Mouse (Mus musculus) intestine, postnatal 0 days (tissue): ENCODE measurements around the gene Mettl17. TPM values are rescaled to one million over a fixed set of nuclear protein-coding genes. Genes with fewer than 3 reads are reported as not detected.
"Not testable (repeated sequence)": the region's sequence is repeated elsewhere in the genome, so short reads cannot be mapped to it uniquely, and the experiment has no call there.

Experiments
- ATAC-seq: fragments of 200-750 bp; cut with Nextera tagmentation; 2 replicates; pipeline ENCODE4 v1.8.0; 2017; ENCODE audit warnings: mild to moderate bottlenecking, moderate TSS enrichment, moderate library complexity
- H3K27ac ChIP-seq: fragments of 300-500 bp; sonication (generic); 2 replicates; pipeline ENCODE4 v1.5.1; 2014; ENCODE audit warnings: mild to moderate bottlenecking, low read depth, low read length, moderate library complexity
- H3K27me3 ChIP-seq: fragments of 300-500 bp; sonication (generic); replicated peaks from 2 replicates; pipeline ENCODE4 v1.6.1; 2014; ENCODE audit warnings: low read length, mixed read lengths; ENCODE audit not compliant: control insufficient read depth, insufficient read depth
- H3K36me3 ChIP-seq: fragments of 300-500 bp; sonication (generic); 2 replicates; pipeline ENCODE4 v1.6.1; 2014; ENCODE audit warnings: mild to moderate bottlenecking, moderate library complexity; ENCODE audit not compliant: control insufficient read depth, insufficient read depth
- H3K4me1 ChIP-seq: fragments of 300-500 bp; sonication (generic); replicated peaks from 2 replicates; pipeline ENCODE4 v1.6.1; 2014; ENCODE audit warnings: antibody characterized with exemption, low read length, mixed read lengths; ENCODE audit not compliant: control insufficient read depth, insufficient read depth
- H3K4me2 ChIP-seq: fragments of 300-500 bp; sonication (generic); replicated peaks from 2 replicates; pipeline ENCODE4 v1.6.1; 2014; ENCODE audit warnings: low read depth, mild to moderate bottlenecking, moderate library complexity
- H3K4me3 ChIP-seq: fragments of 300-500 bp; sonication (generic); 2 replicates; pipeline ENCODE4 v1.5.1; 2014; ENCODE audit warnings: low read depth, low read length
- H3K9ac ChIP-seq: fragments of 300-500 bp; sonication (generic); 2 replicates; pipeline ENCODE4 v1.6.1; 2014; ENCODE audit warnings: mild to moderate bottlenecking, low read depth, low read length
- H3K9me3 ChIP-seq: fragments of 300-500 bp; sonication (generic); 2 replicates; pipeline ENCODE4 v1.6.1; 2016; ENCODE audit warnings: mixed run types; ENCODE audit not compliant: control insufficient read depth
- CTCF ChIP-seq: sonication (generic); IDR thresholded peaks from 2 replicates; pipeline ENCODE4 v1.5.1; 2016; ENCODE audit warnings: low read depth, mild to moderate bottlenecking, control low read depth, antibody characterized with exemption, moderate library complexity
- WGBS: fragments of 180-500 bp; shearing (Covaris S2); extraction: QIAGEN DNeasy Blood & Tissue Kit; methylation state at CpG from one replicate; pipeline ENCODE4 v1.1.7; 2014; 5-methylcytosine and 5-hydroxymethylcytosine counted together
- polyA plus RNA-seq: library from polyadenylated mRNA; unstranded; fragments of >200 nt; fragmentation: Nextera tagmentation; extraction: Ambion mirVana; gene quantifications from 2 replicates; pipeline ENCODE4 v1.2.1, GENCODE M21; 2015

Mettl17 gene
- polyA plus RNA-seq, result 16.9 and 19.7 TPM in 2 replicates

DNA sequence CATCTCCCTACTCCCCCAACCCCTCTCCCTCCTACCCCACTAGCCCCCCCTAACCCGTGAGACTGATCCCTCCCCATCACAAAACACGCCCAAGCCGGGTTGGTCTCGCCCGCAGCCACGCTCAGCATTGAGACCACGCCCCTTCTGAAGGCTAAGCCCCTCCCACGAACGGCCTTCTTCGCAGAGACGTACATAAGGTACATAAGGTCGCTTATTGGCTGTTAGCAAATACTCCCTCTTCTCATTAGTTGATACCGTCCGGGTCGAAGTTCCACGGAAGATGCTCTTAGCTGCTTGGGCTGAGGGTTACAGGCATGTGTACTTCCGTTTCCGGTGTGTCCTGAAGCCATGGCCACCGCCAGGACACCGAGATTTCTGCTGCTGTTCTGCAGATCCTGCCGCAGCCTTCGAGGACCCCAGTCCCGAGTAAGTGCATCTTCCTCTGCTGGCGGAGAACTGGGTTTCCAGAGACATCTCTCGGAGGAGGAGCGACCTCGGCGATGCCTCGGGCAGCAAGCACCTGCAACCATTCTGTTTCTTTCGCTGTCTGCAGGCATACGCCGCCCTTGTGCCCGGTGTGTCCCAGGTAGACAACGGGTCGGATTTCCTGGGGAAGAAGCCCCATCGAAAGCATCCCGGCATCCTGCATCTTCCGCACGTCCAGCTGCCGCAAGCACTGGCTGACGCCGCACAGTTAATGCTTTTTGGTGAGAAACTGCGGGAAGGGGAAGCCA, at the start of gene Mettl17:
Gene Mettl17 (plus strand): TSS at position 245 of the 734 bp plus-strand sequence.
- TF ChIP-seq CTCF, result peak; percentile 36
- WGBS, result under 1% methylated on average over 43 of the region's 43 CpGs
- peaks cover 12% of the 10 kb centered on the region; the same call in 1 of the 2 replicates for H3K4me1 ChIP-seq
- peaks cover 26% of the 10 kb centered on the region for H3K36me3 ChIP-seq
- peak within 1 kb of the TSS; percentile 84 for H3K27ac ChIP-seq
- peak within 1 kb of the TSS; percentile 71 for H3K9ac ChIP-seq
- peak within 1 kb of the TSS; percentile 91 for H3K4me2 ChIP-seq
- ATAC-seq, result peak; percentile 99
- H3K9me3 ChIP-seq, result no peaks in the 10 kb centered on the region
- no peaks in the 10 kb centered on the region for H3K27me3 ChIP-seq
- peak within 1 kb of the TSS; percentile 81 for H3K4me3 ChIP-seq

DNA sequence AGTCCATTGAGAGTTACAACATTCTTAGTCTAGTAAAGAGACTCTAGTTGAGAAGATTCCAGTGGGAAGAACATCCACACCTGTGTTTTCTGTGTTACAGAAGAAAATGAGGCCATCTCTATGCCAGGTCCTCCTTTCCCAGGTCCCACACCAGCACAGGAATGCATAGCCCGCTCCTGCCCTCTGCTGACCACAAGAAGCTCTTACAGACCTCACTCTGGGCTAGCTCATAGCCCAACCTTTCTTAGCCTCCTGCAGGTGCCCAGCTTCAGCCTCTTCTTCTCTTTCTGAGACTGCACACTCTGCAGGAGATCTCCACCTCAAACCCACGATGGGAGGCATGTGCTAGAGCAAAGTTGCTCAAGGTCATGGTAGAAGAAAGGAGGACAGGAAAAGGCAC, 46.2 kb upstream of the Mettl17 start:
- not testable (repeated sequence) for H3K9ac ChIP-seq, H3K4me1 ChIP-seq, H3K27ac ChIP-seq, H3K4me3 ChIP-seq, H3K27me3 ChIP-seq, H3K9me3 ChIP-seq, H3K4me2 ChIP-seq, ATAC-seq, H3K36me3 ChIP-seq
- peak; percentile 59 for TF ChIP-seq CTCF
- 15% methylated on average over 2 of the region's 2 CpGs for WGBS

DNA sequence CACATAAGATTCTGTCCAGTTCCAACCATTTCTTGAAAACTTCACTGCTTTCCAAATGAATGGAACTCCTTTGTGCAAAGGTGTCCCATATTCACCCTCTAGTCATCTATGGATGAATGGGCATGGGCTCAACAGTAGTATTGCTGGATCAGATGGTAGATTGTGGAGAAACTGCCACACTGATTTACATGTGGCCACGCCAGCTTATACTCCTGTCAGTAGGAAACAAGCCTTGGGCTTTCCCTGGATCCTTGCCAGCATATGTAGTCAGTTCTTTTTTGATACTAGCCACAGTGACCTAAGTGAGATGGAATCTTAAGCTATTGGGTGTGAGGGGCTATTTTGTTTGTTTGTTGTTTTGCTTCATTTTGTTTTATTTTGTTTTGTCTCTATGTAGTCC, 42.4 kb upstream of the Mettl17 start:
- Histone ChIP-seq H3K36me3 (no peaks in the 10 kb centered on the region), H3K4me2 (no peak overlapping the region), H3K27me3 (no peaks in the 10 kb centered on the region), H3K9me3 (no peaks in the 10 kb centered on the region), H3K27ac (no peak overlapping the region), H3K4me3 (no peak overlapping the region), H3K4me1 (no peaks in the 10 kb centered on the region), H3K9ac (no peak overlapping the region)
- TF ChIP-seq CTCF, result no peak
- WGBS, result 68% methylated on average over 1 of the region's 1 CpGs
- no peak for ATAC-seq

DNA sequence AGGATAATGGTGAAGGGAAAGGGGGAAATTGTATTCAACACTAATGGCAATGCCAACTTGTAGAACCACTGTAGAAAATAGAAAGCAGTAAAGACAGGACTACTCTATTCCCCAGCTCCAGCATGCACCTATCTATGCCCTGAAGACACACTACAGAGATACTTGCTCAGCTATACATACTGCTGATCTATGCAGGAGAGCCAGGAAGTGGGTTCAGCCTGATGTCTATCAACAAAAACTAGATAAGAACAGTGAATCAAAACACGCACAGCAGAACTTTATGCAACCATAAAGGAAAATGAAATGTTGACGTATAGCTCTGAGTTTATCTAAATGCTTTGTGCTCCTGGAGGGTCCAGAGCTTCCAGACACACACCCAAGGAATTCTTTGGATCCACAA, 41.9 kb upstream of the Mettl17 start:
- no peak overlapping the region for H3K27ac ChIP-seq
- 67% methylated on average over 2 of the region's 2 CpGs for WGBS
- H3K4me2 ChIP-seq, result no peak overlapping the region
- H3K9me3 ChIP-seq, result no peaks in the 10 kb centered on the region
- TF ChIP-seq CTCF, result no peak
- no peaks in the 10 kb centered on the region for H3K4me1 ChIP-seq
- H3K4me3 ChIP-seq, result no peak overlapping the region
- ATAC-seq, result no peak
- no peaks in the 10 kb centered on the region for H3K27me3 ChIP-seq
- H3K9ac ChIP-seq, result no peak overlapping the region
- H3K36me3 ChIP-seq, result no peaks in the 10 kb centered on the region

DNA sequence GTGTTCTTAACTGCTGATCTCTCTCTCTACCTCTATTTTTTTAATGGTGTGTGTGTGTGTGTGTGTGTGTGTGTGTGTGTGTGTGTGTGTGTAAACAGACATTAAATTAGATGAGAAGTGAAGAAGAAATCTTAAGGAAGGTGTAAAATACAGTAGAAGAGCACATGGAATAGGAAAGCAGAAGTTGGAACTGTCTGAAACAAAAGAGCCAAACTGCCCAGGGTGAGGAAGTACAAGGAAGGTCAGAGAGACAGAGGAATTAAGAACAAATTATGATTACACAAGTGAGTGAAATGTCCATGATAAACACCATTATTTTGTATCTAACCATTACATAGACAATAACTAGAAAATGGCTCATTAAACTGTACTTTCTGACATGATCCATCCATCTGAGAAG, 40.8 kb upstream of the Mettl17 start:
- no peak for TF ChIP-seq CTCF
- Histone ChIP-seq H3K9me3 (no peaks in the 10 kb centered on the region), H3K27me3 (no peaks in the 10 kb centered on the region), H3K27ac (no peak overlapping the region), H3K9ac (no peak overlapping the region), H3K36me3 (no peaks in the 10 kb centered on the region), H3K4me3 (no peak overlapping the region), H3K4me2 (no peak overlapping the region), H3K4me1 (no peaks in the 10 kb centered on the region)
- no peak for ATAC-seq

DNA sequence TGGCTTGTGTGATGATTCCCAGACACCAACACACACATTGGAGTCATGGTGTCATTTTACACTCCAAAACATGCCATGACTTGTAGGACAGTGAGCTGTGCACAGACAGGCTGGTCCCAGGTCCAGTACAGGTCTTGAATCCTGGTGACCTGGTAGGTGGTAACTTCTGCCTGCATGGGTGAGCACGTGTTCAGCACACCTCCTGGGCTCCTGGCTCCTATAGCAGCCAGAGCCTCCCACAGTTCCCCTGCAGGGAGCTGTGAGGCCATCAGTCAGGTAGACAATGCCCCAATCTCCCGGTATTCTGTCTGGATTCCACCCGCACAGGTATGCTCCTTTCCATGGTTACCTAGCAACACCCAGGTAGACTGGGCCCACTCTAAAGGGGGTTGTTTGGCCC, 38.1 kb upstream of the Mettl17 start:
- TF ChIP-seq CTCF, result no peak
- Histone ChIP-seq H3K9me3 (no peaks in the 10 kb centered on the region), H3K4me1 (no peaks in the 10 kb centered on the region), H3K4me2 (no peak overlapping the region), H3K9ac (no peak overlapping the region), H3K27me3 (no peaks in the 10 kb centered on the region), H3K36me3 (no peaks in the 10 kb centered on the region), H3K4me3 (no peak overlapping the region), H3K27ac (no peak overlapping the region)
- ATAC-seq, result no peak
- WGBS, result 45% methylated on average over 3 of the region's 3 CpGs
